Comparison of ENCODE assay signal across 26 mouse cellular contexts in the genomic region with DNA sequence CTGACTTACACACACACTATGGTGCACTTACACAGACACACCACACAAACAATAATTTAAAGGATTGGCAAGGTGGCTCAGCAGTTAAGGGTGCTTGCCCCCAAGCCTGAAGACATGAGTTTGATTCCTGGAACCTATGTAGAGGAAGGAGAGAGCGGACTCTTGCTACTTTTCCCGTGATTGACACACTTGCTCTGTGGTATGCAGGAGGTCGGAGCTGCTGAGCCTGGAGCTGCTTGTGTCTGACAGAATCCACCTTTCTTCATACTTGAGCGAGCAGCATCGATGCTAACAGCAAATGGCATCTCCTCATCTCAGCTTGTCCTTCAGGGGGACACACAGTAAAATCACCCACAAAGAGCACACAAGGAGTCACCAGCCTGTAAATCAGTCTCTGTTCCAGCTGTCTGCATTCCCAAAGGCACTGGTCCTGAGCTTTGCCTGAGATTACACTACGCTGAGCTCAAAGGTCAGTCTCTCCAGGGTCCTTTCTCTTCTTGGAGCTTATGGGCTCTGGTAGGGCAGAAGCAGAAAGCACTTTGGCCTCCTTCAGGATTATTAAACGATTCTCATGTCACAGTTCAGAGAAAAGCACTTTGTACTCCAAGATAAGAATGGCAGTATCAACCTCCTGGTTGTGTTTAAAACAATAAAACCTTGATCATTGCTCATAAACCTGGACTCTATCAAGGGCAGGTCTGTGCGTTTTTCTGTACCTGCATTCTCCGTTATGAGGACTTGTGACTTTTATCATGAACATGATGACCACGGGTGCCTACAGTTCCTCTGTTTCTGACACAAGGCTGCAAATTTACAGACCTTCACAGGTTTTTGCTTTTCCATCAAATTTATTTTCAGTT. TPM values are rescaled to one million over a fixed set of nuclear protein-coding genes. Genes with fewer than 3 reads are reported as not detected.
A peak's percentile ranks its signal among the peaks of the same experiment; 100 is the strongest.
DNase-seq lines count a peak whose midpoint lies in the region; ATAC-seq lines count a peak whose summit lies in the region.
"Had no signal": no experiment of that assay in that cellular context is flagged by ENCODE, and none has a peak within 500 bp of the region (broad histone marks: within the 10 kb centered on the region; RNA-seq: fewer than 3 reads in every experiment).

No protein-coding gene starts in this region.

- peak; percentile 93 for ATAC-seq in intestine, embryonic 14.5 days (replicated peaks; ENCODE audit: low FRiP score, low TSS enrichment, low read depth)
- peak; percentile 58; the same call in 1 of the 2 replicates for ATAC-seq in stomach, embryonic 16.5 days (ENCODE audit: insufficient read depth, low FRiP score)
- ATAC-seq: forebrain, postnatal 0 days; midbrain, embryonic 13.5 days had no signal

- H3K4me1 ChIP-seq in intestine, embryonic 14.5 days (replicated peaks; ENCODE audit: control insufficient read depth, insufficient read depth, low read length): no peaks in the 10 kb centered on the region
- H3K4me1 ChIP-seq in stomach, embryonic 16.5 days (ENCODE audit: control insufficient read depth, insufficient read depth, low read length): no peaks in the 10 kb centered on the region
- H3K4me1 ChIP-seq: forebrain, embryonic 10.5 days; hindbrain, embryonic 15.5 days; midbrain, embryonic 13.5 days; neural tube, embryonic 12.5 days had no signal

- no peak overlapping the region for H3K4me2 ChIP-seq in intestine, embryonic 14.5 days (ENCODE audit: low read length)
- no peak overlapping the region for H3K4me2 ChIP-seq in stomach, embryonic 16.5 days (ENCODE audit: low read depth, low read length)
- H3K4me2 ChIP-seq: heart, embryonic 15.5 days; hindbrain, embryonic 15.5 days; midbrain, embryonic 13.5 days; neural tube, embryonic 12.5 days had no signal

- no peak for DNase-seq in intestine, embryonic 14.5 days (ENCODE audit: low spot score)
- peak; percentile 75 to 76 for DNase-seq in kidney, adult 8-10 months
- DNase-seq in kidney, postnatal 25 days: peak; percentile 43 to 67
- DNase-seq in gastrocnemius, adult 18-20 months (ENCODE audit: low spot score): no peak
- DNase-seq in lung, adult 18-20 months: no peak
- DNase-seq in MN1 (ENCODE audit: low spot score): no peak
- DNase-seq: cerebellum, adult 2 months; cerebellum, postnatal 36 days; forebrain, postnatal 0 days; gastrocnemius, postnatal 10 days; heart, adult 18-20 months; heart, postnatal 4 days; left cerebral cortex, postnatal 4 days; liver; lung, postnatal 10 days; right cerebral cortex, postnatal 14 days had no signal

- no peak overlapping the region for H3K9ac ChIP-seq in intestine, embryonic 14.5 days (ENCODE audit: low read length)
- H3K9ac ChIP-seq in stomach, embryonic 16.5 days (ENCODE audit: low read length): no peak overlapping the region
- H3K9ac ChIP-seq: forebrain, postnatal 0 days; heart, embryonic 15.5 days; hindbrain, embryonic 15.5 days; midbrain, embryonic 13.5 days; neural tube, embryonic 12.5 days had no signal

- WGBS in intestine, embryonic 14.5 days: 58% methylated on average over 10 of the region's 10 CpGs
- WGBS in stomach, embryonic 16.5 days: 67% methylated on average over 10 of the region's 10 CpGs

- no peaks in the 10 kb centered on the region for H3K9me3 ChIP-seq in intestine, embryonic 14.5 days (ENCODE audit: control insufficient read depth, low read length)
- no peaks in the 10 kb centered on the region for H3K9me3 ChIP-seq in stomach, embryonic 16.5 days (replicated peaks; ENCODE audit: control insufficient read depth, low read length)
- H3K9me3 ChIP-seq: forebrain, embryonic 10.5 days; G1E; heart, embryonic 15.5 days; hindbrain, embryonic 15.5 days; midbrain, embryonic 13.5 days; neural tube, embryonic 12.5 days had no signal

- no peak overlapping the region for H3K4me3 ChIP-seq in intestine, embryonic 14.5 days (ENCODE audit: low read depth, low read length)
- no peak overlapping the region for H3K4me3 ChIP-seq in stomach, embryonic 16.5 days (replicated peaks; ENCODE audit: low read length)
- H3K4me3 ChIP-seq: forebrain, embryonic 10.5 days; heart, embryonic 15.5 days; hindbrain, embryonic 15.5 days; midbrain, embryonic 13.5 days; neural tube, embryonic 12.5 days had no signal

- no peaks in the 10 kb centered on the region for H3K36me3 ChIP-seq in intestine, embryonic 14.5 days (ENCODE audit: control insufficient read depth, insufficient read depth, low read length)
- no peaks in the 10 kb centered on the region for H3K36me3 ChIP-seq in stomach, embryonic 16.5 days (ENCODE audit: control insufficient read depth, insufficient read depth, low read length)
- H3K36me3 ChIP-seq: forebrain, embryonic 10.5 days; G1E; heart, embryonic 15.5 days; hindbrain, embryonic 15.5 days; midbrain, embryonic 13.5 days; neural tube, embryonic 12.5 days had no signal

- peak overlapping the region; percentile 51; the same call in 1 of the 2 replicates for H3K27ac ChIP-seq in intestine, embryonic 14.5 days (ENCODE audit: low read depth)
- no peak overlapping the region for H3K27ac ChIP-seq in stomach, embryonic 16.5 days (ENCODE audit: low read length)
- H3K27ac ChIP-seq: forebrain, embryonic 10.5 days; heart, embryonic 15.5 days; hindbrain, embryonic 15.5 days; midbrain, embryonic 13.5 days; neural tube, embryonic 12.5 days had no signal

- H3K27me3 ChIP-seq in intestine, embryonic 14.5 days (replicated peaks; ENCODE audit: control insufficient read depth, insufficient read depth, low read length): no peaks in the 10 kb centered on the region
- H3K27me3 ChIP-seq in stomach, embryonic 16.5 days (ENCODE audit: control insufficient read depth, insufficient read depth, low read length): no peaks in the 10 kb centered on the region
- H3K27me3 ChIP-seq: heart, embryonic 15.5 days; hindbrain, embryonic 15.5 days; midbrain, embryonic 13.5 days had no signal

RNA-seq across cellular contexts. Expression of a gene that starts 8.0 kb away (rescaled TPM):
- 5.2 and 5.4 TPM in 2 replicates for polyA plus RNA-seq in intestine, embryonic 14.5 days (2014; fragmentation: Nextera tagmentation; extraction: Ambion mirVana)
- 3.5 and 3.6 TPM in 2 replicates for polyA plus RNA-seq in stomach, embryonic 16.5 days (2015; fragmentation: Nextera tagmentation; extraction: Ambion mirVana)
- total RNA-seq in gastrocnemius, adult 18-20 months (2021): 1 to 10 TPM; 2.5 to 2.8 TPM

RNA-seq across cellular contexts. Expression of a gene that starts 19.7 kb away (rescaled TPM):
- 0.44 and 0.54 TPM in 2 replicates for polyA plus RNA-seq in intestine, embryonic 14.5 days (2014; fragmentation: Nextera tagmentation; extraction: Ambion mirVana)
- polyA plus RNA-seq in stomach, embryonic 16.5 days (2015; fragmentation: Nextera tagmentation; extraction: Ambion mirVana): 0.12 and 0.18 TPM in 2 replicates
- total RNA-seq in gastrocnemius, adult 18-20 months (2021): under 1 TPM; 0.16 to 0.19 TPM
- total RNA-seq: forebrain, postnatal 0 days; heart, postnatal 4 days; megakaryocyte, adult 5-6 weeks had no signal
- polyA plus RNA-seq: cerebellum, adult 2 months; forebrain, embryonic 10.5 days; forebrain, postnatal 0 days; G1E; heart, embryonic 15.5 days; hindbrain, embryonic 15.5 days; midbrain, embryonic 13.5 days; neural tube, embryonic 12.5 days; spleen, adult 2 months had no signal

RNA-seq across cellular contexts. Expression of a gene that starts 52.9 kb away (rescaled TPM):
- 1.2 and 1.4 TPM in 2 replicates for polyA plus RNA-seq in intestine, embryonic 14.5 days (2014; fragmentation: Nextera tagmentation; extraction: Ambion mirVana)
- polyA plus RNA-seq in stomach, embryonic 16.5 days (2015; fragmentation: Nextera tagmentation; extraction: Ambion mirVana): 1.7 and 2.2 TPM in 2 replicates
- 1 to 10 TPM; 3.6 to 5.1 TPM for total RNA-seq in gastrocnemius, adult 18-20 months (2021)
- total RNA-seq: forebrain, postnatal 0 days; left cerebral cortex, adult 18-20 months; left cerebral cortex, postnatal 4 days had no signal
- polyA plus RNA-seq: forebrain, embryonic 10.5 days; forebrain, postnatal 0 days; G1E; midbrain, embryonic 13.5 days had no signal

Comparison
In these comparisons a context has a peak if more than half of its experiments do, and no peak if none do; other contexts are left out.
1. DNase-seq: peak in kidney, adult 8-10 months (2 of 2) and kidney, postnatal 25 days (2 of 2); none in intestine, embryonic 14.5 days (single experiment), gastrocnemius, adult 18-20 months (single experiment), lung, adult 18-20 months (0 of 2) and MN1 (single experiment).